Mouse (Mus musculus): ENCODE results near the gene Fam213b. TPM values are rescaled to one million over a fixed set of nuclear protein-coding genes. Genes with fewer than 3 reads are reported as not detected.
A peak's percentile ranks its signal among the peaks of the same experiment; 100 is the strongest.

Fam213b gene
- polyA plus RNA-seq, 1 experiment from 2014 or later = 11.3 TPM

DNA sequence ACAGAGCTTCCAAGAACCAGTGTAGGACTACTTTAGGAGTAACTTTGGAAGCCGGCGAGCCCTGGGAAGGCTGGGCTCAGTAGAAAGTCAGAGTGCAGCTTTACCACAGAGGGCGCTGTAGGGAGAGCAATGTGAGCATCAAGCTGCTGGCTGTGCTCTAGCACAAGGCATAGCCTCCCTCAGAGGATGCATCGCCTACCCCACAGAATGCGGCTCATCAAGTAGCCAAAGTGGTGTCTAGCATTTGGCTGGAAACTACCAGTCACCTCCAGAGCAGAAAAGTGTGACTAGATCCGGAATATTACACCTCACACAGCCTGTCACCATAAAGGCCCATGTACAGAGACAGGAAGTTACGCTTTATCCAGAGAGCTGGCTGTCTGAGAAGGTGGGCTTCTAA is 36.9 kb upstream of the Fam213b start:
- peaks cover 48% of the 10 kb centered on the region for H3K27me3 ChIP-seq (replicated peaks)
- no peak overlapping the region for H3K4me2 ChIP-seq
- 76% methylated on average over 7 of the region's 7 CpGs for WGBS (ENCODE audit: insufficient replicate concordance)
- no peak overlapping the region for H3K4me3 ChIP-seq
- ATAC-seq = no peak
- H3K27ac ChIP-seq = no peak overlapping the region
- no peaks in the 10 kb centered on the region for H3K36me3 ChIP-seq
- H3K4me1 ChIP-seq = peaks cover 14% of the 10 kb centered on the region
- no peak overlapping the region for H3K9ac ChIP-seq
- no peaks in the 10 kb centered on the region for H3K9me3 ChIP-seq (replicated peaks)

- 77% methylated on average over 2 of the region's 2 CpGs for WGBS (ENCODE audit: insufficient replicate concordance)
- no peak for ATAC-seq
- 0 out of 2 replicates have a peak overlapping the region, but pooled peaks have one; percentile 20 for H3K27ac ChIP-seq
Measured at GRCm38 (mm10) chr4:154934800-154935199, 35.9 kb upstream of the Fam213b start.

GRCm38 (mm10) chr4:154933306-154933907 is 34.5 kb upstream of the Fam213b start:
- Histone ChIP-seq H3K27ac (no peak overlapping the region), H3K27me3 (replicated peaks) (peaks cover 34% of the 10 kb centered on the region), H3K9me3 (replicated peaks) (no peaks in the 10 kb centered on the region), H3K36me3 (no peaks in the 10 kb centered on the region), H3K4me3 (no peak overlapping the region), H3K9ac (no peak overlapping the region), H3K4me2 (no peak overlapping the region), H3K4me1 (peaks cover 32% of the 10 kb centered on the region)
- WGBS (ENCODE audit: insufficient replicate concordance) = 63% methylated on average over 13 of the region's 13 CpGs
- no peak for ATAC-seq

More at GRCm38 (mm10) chr4:154934800-154935199, 35.9 kb upstream of the Fam213b start:
- Histone ChIP-seq H3K4me1 (peaks cover 21% of the 10 kb centered on the region), H3K9ac (no peak overlapping the region), H3K4me3 (no peak overlapping the region), H3K4me2 (no peak overlapping the region), H3K9me3 (replicated peaks) (no peaks in the 10 kb centered on the region), H3K27me3 (replicated peaks) (peaks cover 40% of the 10 kb centered on the region), H3K36me3 (no peaks in the 10 kb centered on the region)

DNA sequence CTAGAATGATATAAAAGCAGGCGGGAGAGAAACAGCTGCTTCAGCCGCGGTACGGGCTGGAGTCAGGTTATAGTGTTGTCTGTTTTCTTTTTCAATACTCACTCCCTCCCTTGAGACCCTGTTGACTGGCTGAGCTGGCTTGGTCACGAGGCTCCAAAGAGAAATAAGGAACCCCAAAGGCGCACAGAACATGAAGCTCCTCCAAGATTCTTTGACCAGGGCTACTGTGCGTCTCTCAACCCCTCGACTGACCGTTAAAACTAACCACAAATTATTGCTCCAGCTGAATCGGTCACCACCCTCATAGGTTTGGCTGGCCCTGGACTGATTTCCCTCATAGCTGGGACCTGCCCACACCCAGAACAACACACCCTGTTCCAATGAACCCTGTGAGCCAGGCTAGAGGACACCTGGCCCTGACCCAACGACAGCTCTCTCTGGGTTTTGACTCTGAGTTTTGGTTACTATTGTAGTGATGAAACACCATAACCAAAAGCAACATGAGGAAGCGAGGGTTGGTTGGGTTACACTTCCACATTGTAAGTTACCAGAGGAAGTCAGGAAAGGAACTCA is 30.2 kb upstream of the Fam213b start:
- peaks cover 32% of the 10 kb centered on the region for H3K36me3 ChIP-seq
- H3K9ac ChIP-seq = peak overlapping the region; percentile 91
- H3K4me3 ChIP-seq = peak overlapping the region; percentile 72
- WGBS (ENCODE audit: insufficient replicate concordance) = 18% methylated on average over 12 of the region's 12 CpGs
- peaks cover 75% of the 10 kb centered on the region for H3K4me1 ChIP-seq
- H3K9me3 ChIP-seq (replicated peaks) = no peaks in the 10 kb centered on the region
- ATAC-seq = peak; percentile 82
- H3K27me3 ChIP-seq (replicated peaks) = peaks cover 14% of the 10 kb centered on the region
- H3K4me2 ChIP-seq = peak overlapping the region; percentile 83
- H3K27ac ChIP-seq = peak overlapping the region; percentile 98

DNA sequence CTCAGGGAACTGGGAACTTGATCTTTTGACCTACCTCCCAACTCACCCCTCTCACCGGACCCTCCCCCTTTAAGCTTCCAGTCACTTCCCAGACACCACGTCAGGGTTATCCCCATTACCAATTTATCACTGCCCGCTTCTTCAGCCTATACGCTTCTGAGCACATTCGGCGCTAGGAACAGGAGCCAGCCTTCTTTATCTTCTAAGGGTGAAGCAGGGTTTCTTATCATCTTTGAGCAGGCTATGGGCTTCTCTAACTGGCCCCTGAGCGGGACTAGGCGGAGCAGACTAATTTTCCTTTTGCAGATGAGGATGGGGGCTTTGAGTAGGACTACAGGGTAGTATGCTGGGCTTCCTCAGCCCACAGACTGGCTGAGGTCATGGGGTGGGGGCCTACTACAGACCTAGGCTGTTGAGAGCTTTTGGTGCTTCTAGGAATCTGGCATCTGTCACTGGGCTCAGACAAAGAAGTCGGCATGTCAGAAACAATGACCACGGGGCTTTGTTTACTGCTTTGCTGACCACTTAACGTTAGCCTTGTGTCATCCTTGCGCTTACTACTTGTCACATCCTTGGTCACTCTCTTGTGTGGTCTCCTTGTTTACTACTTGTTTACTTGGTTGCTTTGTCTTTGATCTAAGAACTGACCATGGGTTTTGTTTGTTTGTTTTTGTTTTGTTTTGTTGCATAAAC is 29.6 kb upstream of the Fam213b start, which contains the start of gene Tnfrsf14:
Gene Tnfrsf14 (minus strand): TSS at position 169 of the 693 bp plus-strand sequence.
- Histone ChIP-seq H3K9me3 (replicated peaks) (no peaks in the 10 kb centered on the region), H3K4me1 (peaks cover 76% of the 10 kb centered on the region), H3K4me2 (peak within 1 kb of the TSS; percentile 83), H3K36me3 (peaks cover 38% of the 10 kb centered on the region), H3K27ac (peak within 1 kb of the TSS; percentile 98), H3K27me3 (replicated peaks) (peaks cover 8% of the 10 kb centered on the region), H3K9ac (peak within 1 kb of the TSS; percentile 91), H3K4me3 (peak within 1 kb of the TSS; percentile 72)
- WGBS (ENCODE audit: insufficient replicate concordance) = 10% methylated on average over 12 of the region's 12 CpGs
- peak; percentile 90 for ATAC-seq

GRCm38 (mm10) chr4:154927899-154928337 is 29.0 kb upstream of the Fam213b start:
- Histone ChIP-seq H3K9ac (peak overlapping the region; percentile 91), H3K36me3 (peaks cover 44% of the 10 kb centered on the region), H3K27ac (peak overlapping the region; percentile 98), H3K9me3 (replicated peaks) (no peaks in the 10 kb centered on the region), H3K27me3 (replicated peaks) (0 out of 2 replicates have a peak, but pooled peaks cover 1% of the 10 kb centered on the region), H3K4me1 (peaks cover 79% of the 10 kb centered on the region), H3K4me2 (peak overlapping the region; percentile 83), H3K4me3 (peak overlapping the region; percentile 72)
- WGBS (ENCODE audit: insufficient replicate concordance) = 9% methylated on average over 5 of the region's 5 CpGs
- peak; percentile 69 for ATAC-seq

- Histone ChIP-seq H3K4me2 (peak overlapping the region; percentile 83), H3K9me3 (replicated peaks) (no peaks in the 10 kb centered on the region), H3K36me3 (peaks cover 51% of the 10 kb centered on the region), H3K4me3 (peak overlapping the region; percentile 72), H3K4me1 (peaks cover 83% of the 10 kb centered on the region), H3K27me3 (replicated peaks) (no peaks in the 10 kb centered on the region), H3K27ac (peak overlapping the region; percentile 98), H3K9ac (peak overlapping the region; percentile 91)
- 33% methylated on average over 9 of the region's 9 CpGs for WGBS (ENCODE audit: insufficient replicate concordance)
- ATAC-seq = peak; percentile 42
Measured at GRCm38 (mm10) chr4:154926969-154927898, 28.3 kb upstream of the Fam213b start.

DNA sequence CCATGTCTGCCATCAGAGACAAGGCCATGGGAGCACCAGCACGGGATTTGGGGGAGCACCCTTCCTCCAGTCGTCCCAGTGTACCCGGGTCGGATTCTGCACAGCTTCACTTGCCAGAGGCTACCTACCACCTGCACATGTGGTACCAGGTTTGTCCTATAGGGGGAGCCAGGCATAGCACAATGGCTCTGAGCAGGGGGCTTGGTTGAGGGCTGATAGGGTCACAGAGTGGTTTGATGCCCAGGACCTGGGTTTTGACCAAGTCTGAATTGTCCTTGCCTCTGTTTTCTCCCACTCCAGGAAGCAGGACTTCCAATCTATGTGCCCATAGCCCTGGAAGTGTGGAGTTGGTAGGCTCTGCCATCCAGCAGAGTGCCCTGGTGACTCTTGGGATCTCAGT is 26.5 kb upstream of the Fam213b start:
- peaks cover 69% of the 10 kb centered on the region for H3K36me3 ChIP-seq
- peaks cover 95% of the 10 kb centered on the region for H3K4me1 ChIP-seq
- H3K9ac ChIP-seq = peak overlapping the region; percentile 91
- no peaks in the 10 kb centered on the region for H3K9me3 ChIP-seq (replicated peaks)
- H3K4me3 ChIP-seq = peak overlapping the region; percentile 72
- no peak for ATAC-seq
- peak overlapping the region; percentile 98 for H3K27ac ChIP-seq
- H3K4me2 ChIP-seq = peak overlapping the region; percentile 83
- 47% methylated on average over 4 of the region's 4 CpGs for WGBS (ENCODE audit: insufficient replicate concordance)
- H3K27me3 ChIP-seq (replicated peaks) = no peaks in the 10 kb centered on the region

DNA sequence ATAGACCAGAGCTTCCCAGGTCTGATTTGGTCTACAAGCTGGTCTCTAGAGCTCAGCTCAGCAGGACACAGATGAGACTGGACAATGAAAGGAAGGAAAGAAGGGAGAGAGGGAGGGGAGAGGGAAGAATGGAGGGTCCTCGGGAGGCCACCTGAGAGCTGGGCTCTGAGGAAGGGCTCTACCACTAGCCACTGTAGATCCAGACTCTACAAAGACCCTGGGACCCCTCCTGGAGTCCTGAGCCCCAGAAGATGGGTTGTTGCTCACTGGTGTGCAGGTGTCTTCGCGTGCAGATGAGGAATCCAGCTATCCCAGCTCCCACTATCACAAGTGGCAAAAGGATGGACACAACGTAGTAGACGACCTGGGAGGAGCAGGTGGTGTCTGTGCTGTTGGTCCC is 24.0 kb upstream of the Fam213b start:
- 76% methylated on average over 5 of the region's 5 CpGs for WGBS (ENCODE audit: insufficient replicate concordance)
- Histone ChIP-seq H3K4me2 (peak overlapping the region; percentile 83), H3K9me3 (replicated peaks) (0 out of 2 replicates have a peak, but pooled peaks cover under 1% of the 10 kb centered on the region), H3K27ac (peak overlapping the region; percentile 98), H3K4me3 (peak overlapping the region; percentile 72), H3K4me1 (peaks cover 83% of the 10 kb centered on the region), H3K9ac (peak overlapping the region; percentile 25; the same call in 1 of the 2 replicates), H3K36me3 (peaks cover 94% of the 10 kb centered on the region), H3K27me3 (replicated peaks) (no peaks in the 10 kb centered on the region)
- ATAC-seq = no peak

DNA sequence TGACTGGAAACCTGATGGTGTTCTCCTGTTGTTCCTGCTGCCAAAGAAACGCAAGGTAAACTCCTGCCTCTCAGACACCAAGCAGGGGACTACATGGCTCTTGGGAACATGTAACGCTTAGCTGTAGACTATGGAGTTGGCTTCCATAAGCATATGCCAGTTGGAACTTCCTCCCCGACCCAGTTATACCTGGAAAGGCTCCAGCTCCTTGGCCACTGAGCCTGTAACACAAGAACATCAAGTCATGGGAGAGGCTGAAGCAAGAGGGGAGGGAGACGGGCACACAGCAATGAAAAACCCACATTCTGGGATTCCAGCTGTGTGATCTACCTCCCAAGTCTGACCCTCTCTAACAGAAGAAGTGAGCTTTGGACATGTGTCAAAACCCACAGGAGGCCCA is 23.4 kb upstream of the Fam213b start:
- peaks cover 99% of the 10 kb centered on the region for H3K36me3 ChIP-seq
- peak overlapping the region; percentile 24; the same call in 1 of the 2 replicates for H3K9ac ChIP-seq
- H3K4me2 ChIP-seq = peak overlapping the region; percentile 83
- peak overlapping the region; percentile 72 for H3K4me3 ChIP-seq
- no peaks in the 10 kb centered on the region for H3K27me3 ChIP-seq (replicated peaks)
- H3K9me3 ChIP-seq (replicated peaks) = 0 out of 2 replicates have a peak, but pooled peaks cover 4% of the 10 kb centered on the region
- ATAC-seq = no peak
- 84% methylated on average over 4 of the region's 4 CpGs for WGBS (ENCODE audit: insufficient replicate concordance)
- peak overlapping the region; percentile 98 for H3K27ac ChIP-seq
- H3K4me1 ChIP-seq = peaks cover 83% of the 10 kb centered on the region

DNA sequence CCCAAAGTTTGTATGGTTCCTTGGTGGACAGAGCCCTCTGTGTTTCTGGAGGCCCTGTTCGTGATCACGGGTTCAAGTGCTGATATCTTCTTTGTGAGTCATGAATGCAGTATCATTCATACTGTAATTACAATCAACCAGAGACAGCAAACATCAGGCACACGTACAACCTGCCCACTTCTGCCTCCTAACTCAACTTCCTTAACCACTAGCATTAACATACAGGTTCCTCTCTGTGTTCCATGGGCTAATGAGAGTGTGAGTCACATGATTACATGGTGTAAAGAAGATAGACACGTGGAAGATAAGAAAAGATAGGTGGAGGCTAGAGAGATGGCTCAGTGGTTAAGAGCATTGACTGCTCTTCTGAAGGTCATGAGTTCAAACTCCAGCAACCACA is 17.7 kb upstream of the Fam213b start:
- peaks cover 80% of the 10 kb centered on the region for H3K36me3 ChIP-seq
- H3K9me3 ChIP-seq (replicated peaks) = 0 out of 2 replicates have a peak, but pooled peaks cover 4% of the 10 kb centered on the region
- 67% methylated on average over 4 of the region's 4 CpGs for WGBS (ENCODE audit: insufficient replicate concordance)
- H3K4me3 ChIP-seq = no peak overlapping the region
- H3K4me1 ChIP-seq = peaks cover 84% of the 10 kb centered on the region
- peak; percentile 28; the same call in 1 of the 2 replicates for ATAC-seq
- H3K4me2 ChIP-seq = no peak overlapping the region
- no peaks in the 10 kb centered on the region for H3K27me3 ChIP-seq (replicated peaks)
- no peak overlapping the region for H3K9ac ChIP-seq
- H3K27ac ChIP-seq = peak overlapping the region; percentile 96

All from liver, embryonic 12.5 days (tissue).